Mouse (Mus musculus) bone marrow macrophage, adult 2 months (primary cell): ENCODE data around the gene Polr3e.

Experiments
- CTCF ChIP-seq: IDR thresholded peaks from 2 replicates; pipeline ENCODE4 v1.5.1; 2012; ENCODE audit warnings: low read depth, mild to moderate bottlenecking, low read length, moderate library complexity
- POLR2A ChIP-seq: IDR thresholded peaks from 2 replicates; pipeline ENCODE4 v1.6.1; 2012; ENCODE audit warnings: mild to moderate bottlenecking, low read depth, low read length, borderline replicate concordance

GRCm38 (mm10) chr7:120893123-120893522 lies 24.4 kb upstream of the Polr3e start:
- TF ChIP-seq POLR2A: no peak
- TF ChIP-seq CTCF: no peak
